Mouse (Mus musculus) CH12.LX (cell line): ENCODE measurements at regions not wholly inside any gene's neighbourhood (a gene's known extent, or its start where the extent isn't known, plus 50 kb on each side); places are given as distances from the start of the nearest gene placed in this dataset.

ENCODE experiments used
- DNase-seq: peaks from one replicate; pipeline ENCODE4 v3.0.0-alpha.2; 2013; ENCODE audit errors: extremely low read depth
- H3K27ac ChIP-seq: 2 replicates; pipeline ENCODE4 v1.5.1; 2012; ENCODE audit warnings: low read depth, mild to moderate bottlenecking, control low read depth, moderate library complexity; ENCODE audit not compliant: insufficient read depth
- H3K27me3 ChIP-seq: replicated peaks from 2 replicates; pipeline ENCODE3; 2012; ENCODE audit warnings: inconsistent platforms
- H3K36me3 ChIP-seq, 2 experiments: replicated peaks in 1 of 2; 2 replicates each; pipeline versions ENCODE3 to v1.6.1; 2012; ENCODE audit warnings: inconsistent platforms in 1 of 2, low read length in 1 of 2, mild to moderate bottlenecking in 1 of 2, mixed read lengths in 1 of 2, moderate library complexity in 1 of 2; ENCODE audit not compliant: control insufficient read depth in 1 of 2, insufficient read depth in 1 of 2
- H3K4me1 ChIP-seq, 2 experiments: 2 replicates each; pipeline ENCODE4 v1.6.1; 2012; ENCODE audit warnings: inconsistent platforms in 1 of 2, moderate library complexity in 1 of 2; ENCODE audit not compliant: insufficient read depth in 2 of 2, control insufficient read depth in 1 of 2
- H3K4me2 ChIP-seq: 2 replicates; pipeline ENCODE4 v1.6.1; 2012; ENCODE audit warnings: low read depth, mild to moderate bottlenecking, control low read depth; ENCODE audit not compliant: poor library complexity, insufficient read depth, severe bottlenecking
- H3K4me3 ChIP-seq, 3 experiments: fragments of 150-350 bp in 1 of 3; sonication (generic) in 1 of 3; replicated peaks in 1 of 3; 2 replicates each; pipeline versions ENCODE3 to v1.5.1; 2011 to 2012; ENCODE audit warnings: low read depth in 2 of 3, low read length in 2 of 3, mild to moderate bottlenecking in 2 of 3, moderate library complexity in 2 of 3, control low read depth in 1 of 3, improper control_type of control experiment in 1 of 3, inconsistent platforms in 1 of 3, mixed read lengths in 1 of 3; ENCODE audit not compliant: poor library complexity in 1 of 3
- H3K79me2 ChIP-seq: replicated peaks from 2 replicates; pipeline ENCODE4 v1.6.1; 2012; ENCODE audit warnings: mild to moderate bottlenecking, moderate library complexity; ENCODE audit not compliant: control insufficient read depth, poor library complexity, insufficient read depth, severe bottlenecking; ENCODE audit errors: extremely low read depth
- H3K9ac ChIP-seq: 2 replicates; pipeline ENCODE4 v1.6.1; 2012; ENCODE audit warnings: low read depth, mild to moderate bottlenecking, control low read depth, moderate library complexity; ENCODE audit not compliant: insufficient read depth
- H3K9me3 ChIP-seq: replicated peaks from 2 replicates; pipeline ENCODE3; 2012; ENCODE audit warnings: low read length, inconsistent platforms, mixed read lengths
- BHLHE40 ChIP-seq: IDR thresholded peaks from 2 replicates; pipeline ENCODE4 v1.6.1; 2011; ENCODE audit warnings: mild to moderate bottlenecking, low read depth, low read length, improper control_type of control experiment
- ELF1 ChIP-seq: IDR thresholded peaks from 2 replicates; pipeline ENCODE4 v1.6.1; 2014; ENCODE audit warnings: low read depth, mild to moderate bottlenecking, inconsistent platforms, low read length, improper control_type of control experiment
- EP300 ChIP-seq: IDR thresholded peaks from 2 replicates; pipeline ENCODE4 v1.6.1; 2011; ENCODE audit warnings: low read length, improper control_type of control experiment
- ETS1 ChIP-seq: conservative IDR thresholded peaks from 2 replicates; pipeline ENCODE4 v1.6.1; 2012; ENCODE audit warnings: low read depth, mild to moderate bottlenecking, inconsistent platforms, low read length, improper control_type of control experiment, moderate library complexity
- GABPA ChIP-seq: IDR thresholded peaks from 2 replicates; pipeline ENCODE4 v1.6.1; 2012; ENCODE audit warnings: low read depth, low read length, improper control_type of control experiment, inconsistent platforms; ENCODE audit not compliant: insufficient replicate concordance
- JUN ChIP-seq: IDR thresholded peaks from 2 replicates; pipeline ENCODE4 v1.6.1; 2011; ENCODE audit warnings: low read depth, mild to moderate bottlenecking, low read length, improper control_type of control experiment, moderate library complexity; ENCODE audit not compliant: insufficient read depth
- JUND ChIP-seq: conservative IDR thresholded peaks from 2 replicates; pipeline ENCODE4 v1.6.1; 2011; ENCODE audit warnings: low read depth, low read length, improper control_type of control experiment
- KAT2A ChIP-seq: IDR thresholded peaks from 2 replicates; pipeline ENCODE4 v1.6.1; 2012; ENCODE audit warnings: low read length, improper control_type of control experiment, inconsistent platforms; ENCODE audit not compliant: insufficient replicate concordance
- MAFK ChIP-seq: IDR thresholded peaks from 2 replicates; pipeline ENCODE4 v1.6.1; 2011; ENCODE audit warnings: low read length, improper control_type of control experiment; ENCODE audit not compliant: insufficient replicate concordance
- MAX ChIP-seq: IDR thresholded peaks from 2 replicates; pipeline ENCODE4 v1.6.1; 2011; ENCODE audit warnings: low read length, improper control_type of control experiment
- MAZ ChIP-seq: IDR thresholded peaks from 2 replicates; pipeline ENCODE4 v1.6.1; 2012; ENCODE audit warnings: low read depth, mild to moderate bottlenecking, inconsistent platforms, low read length, improper control_type of control experiment, moderate library complexity
- MXI1 ChIP-seq: IDR thresholded peaks from 2 replicates; pipeline ENCODE4 v1.6.1; 2011; ENCODE audit warnings: mild to moderate bottlenecking, low read depth, low read length, improper control_type of control experiment
- NRF1 ChIP-seq: IDR thresholded peaks from 2 replicates; pipeline ENCODE4 v1.6.1; 2014; ENCODE audit warnings: low read depth, mild to moderate bottlenecking, inconsistent platforms, low read length, improper control_type of control experiment, moderate library complexity
- PAX5 ChIP-seq: IDR thresholded peaks from 2 replicates; pipeline ENCODE4 v1.6.1; 2012; ENCODE audit warnings: low read length, inconsistent platforms, mixed read lengths
- RAD21 ChIP-seq: IDR thresholded peaks from 2 replicates; pipeline ENCODE4 v1.6.1; 2011; ENCODE audit warnings: low read depth, mild to moderate bottlenecking, low read length, improper control_type of control experiment, moderate library complexity
- RCOR1 ChIP-seq: conservative IDR thresholded peaks from 2 replicates; pipeline ENCODE4 v1.6.1; 2012; ENCODE audit warnings: low read depth, mild to moderate bottlenecking, inconsistent platforms, low read length, improper control_type of control experiment
- SIN3A ChIP-seq: IDR thresholded peaks from 2 replicates; pipeline ENCODE4 v1.6.1; 2012; ENCODE audit warnings: low read length, improper control_type of control experiment, inconsistent platforms
- SMC3 ChIP-seq: IDR thresholded peaks from 2 replicates; pipeline ENCODE4 v1.6.1; 2011; ENCODE audit warnings: low read depth, low read length, improper control_type of control experiment
- UBTF ChIP-seq: IDR thresholded peaks from 2 replicates; pipeline ENCODE4 v1.6.1; 2012; ENCODE audit warnings: low read depth, mild to moderate bottlenecking, inconsistent platforms, low read length, improper control_type of control experiment, moderate library complexity
- USF2 ChIP-seq: conservative IDR thresholded peaks from 2 replicates; pipeline ENCODE4 v1.6.1; 2011; ENCODE audit warnings: low read depth, low read length, improper control_type of control experiment
- ZC3H11A ChIP-seq: IDR thresholded peaks from 2 replicates; pipeline ENCODE4 v1.6.1; 2012; ENCODE audit warnings: low read depth, mild to moderate bottlenecking, inconsistent platforms, low read length, improper control_type of control experiment
- ZKSCAN1 ChIP-seq: IDR thresholded peaks from 2 replicates; pipeline ENCODE4 v1.6.1; 2012; ENCODE audit warnings: low read depth, inconsistent platforms, low read length, improper control_type of control experiment, borderline replicate concordance
- ZNF384 ChIP-seq: IDR thresholded peaks from 2 replicates; pipeline ENCODE4 v1.6.1; 2012; ENCODE audit warnings: low read depth, low read length, improper control_type of control experiment, inconsistent platforms
- dilution Hi-C: fragments of 300-500 bp; cut with MboI; formaldehyde crosslinking; loops from 2 replicates; pipeline ENCODE4 v1.14.3; 2020; ENCODE audit warnings: low sequenced_read_pairs; ENCODE audit not compliant: extremely low pct_unique_long_range_greater_than_20kb, extremely low pct_ligation_motif_present
- in situ Hi-C: fragments of 300-500 bp; cut with MboI; formaldehyde crosslinking; loops from 3 replicates; pipeline ENCODE4 v1.14.3; 2019; ENCODE audit warnings: low sequenced_read_pairs, low pct_ligation_motif_present, low pct_unique_long_range_greater_than_20kb, mixed read lengths

- H3K4me2 ChIP-seq: no peak overlapping the region
- no peak for TF ChIP-seq GABPA
- TF ChIP-seq MAX: no peak
- no peak for TF ChIP-seq SMC3
- no peak for TF ChIP-seq KAT2A
- no peak for TF ChIP-seq MAZ
- no peak for TF ChIP-seq BHLHE40
- no peak for TF ChIP-seq PAX5
- no peak for TF ChIP-seq ZC3H11A
- peaks cover 73% of the 10 kb centered on the region for H3K27me3 ChIP-seq
- no peaks in the 10 kb centered on the region for H3K4me1 ChIP-seq
- in situ Hi-C loops: no loop called here
- no peak overlapping the region for H3K9ac ChIP-seq
- no peak overlapping the region for H3K27ac ChIP-seq
- peaks cover 3% of the 10 kb centered on the region for H3K9me3 ChIP-seq
- dilution Hi-C loops: no loop called here
- H3K36me3 ChIP-seq: no peaks in the 10 kb centered on the region
- H3K79me2 ChIP-seq: no peaks in the 10 kb centered on the region
- no peak overlapping the region for H3K4me3 ChIP-seq
- DNase-seq: no peak
Measured at GRCm38 (mm10) chr1:167159536-167159935, 125.6 kb downstream of the Uck2 start.

GRCm38 (mm10) chr1:167152442-167152841, 132.7 kb downstream of the Uck2 start:
- TF ChIP-seq BHLHE40 (no peak), PAX5 (no peak), USF2 (no peak), ZNF384 (no peak), NRF1 (no peak), JUN (no peak), ZKSCAN1 (no peak), RAD21 (no peak), ETS1 (no peak), ZC3H11A (no peak), MXI1 (no peak), ELF1 (no peak), RCOR1 (no peak), MAZ (no peak), JUND (no peak), SIN3A (no peak), UBTF (no peak), EP300 (no peak), MAFK (no peak)
- DNase-seq: no peak
- H3K36me3 ChIP-seq: no peaks in the 10 kb centered on the region
- no peak overlapping the region for H3K4me3 ChIP-seq
- H3K9ac ChIP-seq: no peak overlapping the region
- in situ Hi-C loops: no loop called here
- H3K27ac ChIP-seq: no peak overlapping the region
- peaks cover 2% of the 10 kb centered on the region for H3K9me3 ChIP-seq
- no peaks in the 10 kb centered on the region for H3K79me2 ChIP-seq
- no peak overlapping the region for H3K4me2 ChIP-seq
- dilution Hi-C loops: no loop called here
- peaks cover 66% of the 10 kb centered on the region for H3K27me3 ChIP-seq
- H3K4me1 ChIP-seq: no peaks in the 10 kb centered on the region
